Mouse (Mus musculus) MEL (cell line): Measurements from ENCODE around the gene Shld2. TPM values are rescaled to one million over a fixed set of nuclear protein-coding genes. Genes with fewer than 3 reads are reported as not detected.
A peak's percentile ranks its signal among the peaks of the same experiment; 100 is the strongest.

ENCODE experiments used
- DNase-seq: peaks from one replicate; pipeline ENCODE4 v3.0.0; 2011; ENCODE audit warnings: low read depth, low spot score
- H3K27ac ChIP-seq: 2 replicates; pipeline ENCODE4 v1.5.1; 2012; ENCODE audit warnings: low read depth, mild to moderate bottlenecking, control low read depth, low read length, moderate library complexity; ENCODE audit not compliant: control insufficient read depth
- H3K27me3 ChIP-seq, 2 experiments: fragments of 150-350 bp in 1 of 2; sonication (generic) in 1 of 2; 2 replicates each; pipeline ENCODE4 v1.6.1; 2012; ENCODE audit warnings: low read length in 2 of 2, mild to moderate bottlenecking in 2 of 2, improper control_type of control experiment in 1 of 2, moderate library complexity in 1 of 2; ENCODE audit not compliant: insufficient read depth in 2 of 2, control insufficient read depth in 1 of 2
- H3K36me3 ChIP-seq, 2 experiments: 2 replicates each; pipeline ENCODE4 v1.6.1; 2012 to 2014; ENCODE audit warnings: low read length in 2 of 2, improper control_type of control experiment in 1 of 2, inconsistent platforms in 1 of 2, mild to moderate bottlenecking in 1 of 2; ENCODE audit not compliant: insufficient read depth in 2 of 2, control insufficient read depth in 1 of 2
- H3K4me1 ChIP-seq, 2 experiments: fragments of 150-350 bp in 1 of 2; sonication (generic) in 1 of 2; 2 replicates each; pipeline ENCODE4 v1.6.1; 2012; ENCODE audit warnings: low read length in 2 of 2, improper control_type of control experiment in 1 of 2, mild to moderate bottlenecking in 1 of 2; ENCODE audit not compliant: insufficient read depth in 2 of 2, control insufficient read depth in 1 of 2
- H3K4me3 ChIP-seq, 2 experiments: fragments of 150-350 bp in 1 of 2; sonication (generic) in 1 of 2; 2 replicates each; pipeline ENCODE4 v1.5.1; 2012; ENCODE audit warnings: low read depth in 2 of 2, low read length in 2 of 2, mild to moderate bottlenecking in 2 of 2, moderate library complexity in 2 of 2, control low read depth in 1 of 2, improper control_type of control experiment in 1 of 2; ENCODE audit not compliant: control insufficient read depth in 1 of 2, insufficient read depth in 1 of 2
- H3K79me2 ChIP-seq: 2 replicates; pipeline ENCODE4 v1.6.1; 2012; ENCODE audit warnings: mild to moderate bottlenecking, low read length, moderate library complexity; ENCODE audit not compliant: control insufficient read depth, poor library complexity, insufficient read depth
- H3K9ac ChIP-seq: 2 replicates; pipeline ENCODE4 v1.6.1; 2012; ENCODE audit warnings: low read depth, mild to moderate bottlenecking, control low read depth, low read length, moderate library complexity; ENCODE audit not compliant: control insufficient read depth, poor library complexity, severe bottlenecking
- H3K9me3 ChIP-seq: fragments of 150-350 bp; sonication (generic); replicated peaks from 2 replicates; pipeline ENCODE4 v1.6.1; 2012; ENCODE audit warnings: mild to moderate bottlenecking, low read length, improper control_type of control experiment, moderate library complexity; ENCODE audit not compliant: insufficient read depth
- CHD1 ChIP-seq: IDR thresholded peaks from 2 replicates; pipeline ENCODE4 v1.6.1; 2012; ENCODE audit warnings: low read depth, mild to moderate bottlenecking, inconsistent platforms, low read length, improper control_type of control experiment
- ETS1 ChIP-seq: IDR thresholded peaks from 2 replicates; pipeline ENCODE4 v1.6.1; 2012; ENCODE audit warnings: low read depth, mild to moderate bottlenecking, inconsistent platforms, low read length, improper control_type of control experiment, moderate library complexity
- HCFC1 ChIP-seq: IDR thresholded peaks from 2 replicates; pipeline ENCODE4 v1.6.1; 2012; ENCODE audit warnings: low read depth, mild to moderate bottlenecking, inconsistent platforms, low read length, improper control_type of control experiment, moderate library complexity
- MAFK ChIP-seq: IDR thresholded peaks from 2 replicates; pipeline ENCODE4 v1.6.1; 2011; ENCODE audit warnings: low read depth, mild to moderate bottlenecking, low read length, improper control_type of control experiment, borderline replicate concordance
- MAX ChIP-seq: IDR thresholded peaks from 2 replicates; pipeline ENCODE4 v1.6.1; 2011; ENCODE audit warnings: low read length, improper control_type of control experiment
- MAZ ChIP-seq: IDR thresholded peaks from 2 replicates; pipeline ENCODE4 v1.6.1; 2012; ENCODE audit warnings: low read depth, mild to moderate bottlenecking, inconsistent platforms, low read length, improper control_type of control experiment
- MXI1 ChIP-seq: IDR thresholded peaks from 2 replicates; pipeline ENCODE4 v1.6.1; 2011; ENCODE audit warnings: mild to moderate bottlenecking, low read depth, low read length, improper control_type of control experiment
- POLR2AphosphoS2 ChIP-seq: IDR thresholded peaks from 2 replicates; pipeline ENCODE4 v1.6.1; 2011; ENCODE audit warnings: low read length, improper control_type of control experiment
- POLR2AphosphoS5 ChIP-seq: IDR thresholded peaks from 2 replicates; pipeline ENCODE4 v1.6.1; 2012; ENCODE audit warnings: low read depth, borderline replicate concordance, mild to moderate bottlenecking, inconsistent platforms, low read length, moderate library complexity, mixed read lengths
- RCOR1 ChIP-seq: IDR thresholded peaks from 2 replicates; pipeline ENCODE4 v1.6.1; 2012; ENCODE audit warnings: low read depth, mild to moderate bottlenecking, inconsistent platforms, low read length, improper control_type of control experiment
- SMC3 ChIP-seq: IDR thresholded peaks from 2 replicates; pipeline ENCODE4 v1.6.1; 2011; ENCODE audit warnings: low read depth, low read length, improper control_type of control experiment
- TAL1 ChIP-seq: IDR thresholded peaks from 2 replicates; pipeline ENCODE4 v1.6.1; 2012; ENCODE audit warnings: mild to moderate bottlenecking, inconsistent platforms, low read length, moderate library complexity, mixed read lengths
- TCF12 ChIP-seq: IDR thresholded peaks from 2 replicates; pipeline ENCODE4 v1.6.1; 2014; ENCODE audit warnings: low read depth, mild to moderate bottlenecking, inconsistent platforms, low read length, improper control_type of control experiment, moderate library complexity
- USF2 ChIP-seq, 2 experiments: IDR thresholded peaks; 2 replicates each; pipeline ENCODE4 v1.6.1; 2011 to 2012; ENCODE audit warnings: improper control_type of control experiment in 2 of 2, low read length in 2 of 2, borderline replicate concordance in 1 of 2, inconsistent platforms in 1 of 2, low read depth in 1 of 2, mild to moderate bottlenecking in 1 of 2; ENCODE audit not compliant: insufficient read depth in 1 of 2
- ZMIZ1 ChIP-seq: IDR thresholded peaks from 2 replicates; pipeline ENCODE4 v1.6.1; 2012; ENCODE audit warnings: low read depth, mild to moderate bottlenecking, inconsistent platforms, low read length, improper control_type of control experiment, moderate library complexity
- ZNF384 ChIP-seq: IDR thresholded peaks from 2 replicates; pipeline ENCODE4 v1.6.1; 2012; ENCODE audit warnings: low read depth, mild to moderate bottlenecking, inconsistent platforms, low read length, improper control_type of control experiment
- polyA plus RNA-seq, 2 experiments: library from polyadenylated mRNA; stranded (reverse) in 1 of 2; unstranded in 1 of 2; fragments of >175 nt in 1 of 2; fragments of >200 nt in 1 of 2; gene quantifications; 2 replicates each; pipeline versions ENCODE4 v1.2.1 to v1.2.4; 2012; ENCODE audit warnings: low replicate concordance in 2 of 2, low read depth in 1 of 2; ENCODE audit not compliant: insufficient read length in 2 of 2, insufficient read depth in 1 of 2, missing spikeins in 1 of 2
- total RNA-seq: library from RNA; depleted of rRNA; stranded (reverse); fragments of 300-350 nt; gene quantifications from 2 replicates; pipeline ENCODE4 v1.2.3, GENCODE M21; 2012

Shld2 gene
- total and polyA plus RNA-seq, 3 experiments = 7.0 to 7.9 TPM; not detected in 1

- TF ChIP-seq ETS1 (peak; percentile 49; the same call in 1 of the 2 replicates), USF2 (IDR thresholded peaks at IDR 0.05; ENCODE audit: borderline replicate concordance in 1 of 2, insufficient read depth in 1 of 2, low read depth in 1 of 2, low read length in 2 of 2) (no peak), MAFK (no peak), POLR2AphosphoS2 (no peak), MAZ (no peak), TAL1 (no peak), POLR2AphosphoS5 (no peak), MXI1 (no peak)
- Histone ChIP-seq H3K27ac (no peak overlapping the region), H3K27me3 (no peaks in the 10 kb centered on the region), H3K4me3 (no peak overlapping the region), H3K36me3 (no peaks in the 10 kb centered on the region), H3K9ac (no peak overlapping the region), H3K9me3 (no peaks in the 10 kb centered on the region), H3K4me1 (peaks cover 3 to 4% of the 10 kb centered on the region in 2 experiments; a peak in 2 of 4 replicates), H3K79me2 (no peaks in the 10 kb centered on the region)
- no peak for DNase-seq
These were observed 43.0 kb upstream of the Shld2 start for GRCm38 (mm10) chr14:34353326-34353725.

- TF ChIP-seq TCF12 (no peak), CHD1 (no peak), RCOR1 (no peak), USF2 (IDR thresholded peaks at IDR 0.05; ENCODE audit: borderline replicate concordance in 1 of 2, insufficient read depth in 1 of 2, low read depth in 1 of 2, low read length in 2 of 2) (no peak), POLR2AphosphoS2 (no peak), TAL1 (no peak), HCFC1 (no peak), SMC3 (no peak), ZNF384 (no peak), MAX (no peak), ZMIZ1 (no peak)
- Histone ChIP-seq H3K9me3 (no peaks in the 10 kb centered on the region), H3K4me3 (no peak overlapping the region), H3K27me3 (no peaks in the 10 kb centered on the region), H3K36me3 (no peaks in the 10 kb centered on the region), H3K27ac (no peak overlapping the region), H3K4me1 (peaks cover 3 to 4% of the 10 kb centered on the region in 2 experiments; a peak in 2 of 4 replicates), H3K79me2 (no peaks in the 10 kb centered on the region), H3K9ac (no peak overlapping the region)
- DNase-seq = no peak
These were observed 42.2 kb upstream of the Shld2 start for GRCm38 (mm10) chr14:34352523-34352922.
